Mouse (Mus musculus) lung, adult 2 months (tissue): Measurements from ENCODE around the gene Dync2li1.

Experiments
- CTCF ChIP-seq: fragments of 200-500 bp; IDR thresholded peaks from 2 replicates; pipeline ENCODE4 v1.5.1; 2011; ENCODE audit warnings: mild to moderate bottlenecking, low read length, control low read depth; ENCODE audit not compliant: insufficient read depth
- POLR2A ChIP-seq: fragments of 200-500 bp; IDR thresholded peaks from 2 replicates; pipeline ENCODE4 v1.6.1; 2011; ENCODE audit warnings: low read depth, mild to moderate bottlenecking, control low read depth, low read length, borderline replicate concordance; ENCODE audit errors: extremely low read depth

GRCm38 (mm10) chr17:84637971-84638370 is 11.7 kb downstream of the Dync2li1 start:
- TF ChIP-seq CTCF (no peak), POLR2A (no peak)
